Mouse (Mus musculus): ENCODE results near the gene Zfp853. TPM values are rescaled to one million over a fixed set of nuclear protein-coding genes. Genes with fewer than 3 reads are reported as not detected.

Gene Zfp853
- polyA plus RNA-seq, 1 experiment from 2014 or later = not detected

DNA sequence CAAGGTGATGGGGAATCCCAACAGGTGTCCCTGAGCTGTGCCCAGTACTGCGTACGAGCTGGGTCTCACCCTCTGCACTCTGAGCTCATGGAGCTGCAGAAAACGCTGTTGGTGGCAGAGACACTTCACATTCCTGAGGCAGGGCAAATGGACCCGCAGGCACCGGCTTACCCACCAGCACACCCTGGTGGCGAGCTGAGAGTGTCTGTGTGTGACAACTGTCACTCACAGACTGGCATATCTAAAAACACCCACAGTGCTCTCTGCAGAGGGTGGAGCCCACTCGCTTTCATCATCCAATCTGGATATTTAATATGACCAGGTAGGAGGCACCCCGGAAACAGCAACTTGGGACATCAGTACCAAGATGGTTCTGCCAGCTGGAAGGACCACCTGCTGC lies 7.9 kb upstream of the Zfp853 start:
- no peak overlapping the region for H3K9ac ChIP-seq (ENCODE audit: low read depth, low read length)
- 86% methylated on average over 8 of the region's 8 CpGs for WGBS
- H3K4me3 ChIP-seq (ENCODE audit: low read depth, low read length) = no peak overlapping the region
- H3K4me2 ChIP-seq = no peak overlapping the region
- DNase-seq (ENCODE audit: low spot score) = no peak
- no peaks in the 10 kb centered on the region for H3K27me3 ChIP-seq (replicated peaks; ENCODE audit: control insufficient read depth, insufficient read depth, low read length)
- H3K4me1 ChIP-seq (replicated peaks; ENCODE audit: control insufficient read depth, insufficient read depth, low read length) = no peaks in the 10 kb centered on the region; the same call in 1 of the 2 replicates
- H3K36me3 ChIP-seq (ENCODE audit: control insufficient read depth, insufficient read depth, low read length) = peaks cover 61% of the 10 kb centered on the region
- no peak; the same call in 1 of the 2 replicates for ATAC-seq (replicated peaks; ENCODE audit: low FRiP score)
- no peak overlapping the region for H3K27ac ChIP-seq (ENCODE audit: low read depth, low read length)
- no peaks in the 10 kb centered on the region for H3K9me3 ChIP-seq (ENCODE audit: control insufficient read depth, low read length)

DNA sequence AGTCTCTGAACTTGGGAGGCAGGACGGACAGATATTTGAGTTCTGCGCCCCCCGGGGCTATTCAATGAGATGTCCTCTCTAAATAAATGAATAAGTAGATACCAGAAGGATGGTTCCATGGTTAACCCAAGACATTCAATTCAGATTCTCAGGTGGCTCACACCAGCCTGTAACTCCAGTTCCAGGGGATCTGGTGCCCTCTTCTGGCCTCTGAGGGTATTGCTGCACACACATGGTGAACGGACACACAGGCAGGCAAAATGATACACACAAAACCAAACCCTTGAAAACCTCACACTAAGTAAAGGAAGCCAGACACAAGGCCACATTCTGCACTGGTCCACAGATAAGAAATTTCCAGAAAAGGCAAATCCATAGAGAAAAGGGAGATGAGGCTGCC lies 6.3 kb upstream of the Zfp853 start:
- H3K9ac ChIP-seq (ENCODE audit: low read depth, low read length) = no peak overlapping the region
- peaks cover 45% of the 10 kb centered on the region for H3K36me3 ChIP-seq (ENCODE audit: control insufficient read depth, insufficient read depth, low read length)
- H3K4me1 ChIP-seq (replicated peaks; ENCODE audit: control insufficient read depth, insufficient read depth, low read length) = no peaks in the 10 kb centered on the region; the same call in 1 of the 2 replicates
- no peak overlapping the region for H3K4me3 ChIP-seq (ENCODE audit: low read depth, low read length)
- 82% methylated on average over 4 of the region's 4 CpGs for WGBS
- 0 out of 2 replicates have a peak, but pooled peaks cover 3% of the 10 kb centered on the region for H3K9me3 ChIP-seq (ENCODE audit: control insufficient read depth, low read length)
- ATAC-seq (replicated peaks; ENCODE audit: low FRiP score) = no peak
- H3K27me3 ChIP-seq (replicated peaks; ENCODE audit: control insufficient read depth, insufficient read depth, low read length) = peaks cover 3% of the 10 kb centered on the region
- H3K4me2 ChIP-seq = no peak overlapping the region
- DNase-seq (ENCODE audit: low spot score) = no peak
- no peak overlapping the region for H3K27ac ChIP-seq (ENCODE audit: low read depth, low read length)

DNA sequence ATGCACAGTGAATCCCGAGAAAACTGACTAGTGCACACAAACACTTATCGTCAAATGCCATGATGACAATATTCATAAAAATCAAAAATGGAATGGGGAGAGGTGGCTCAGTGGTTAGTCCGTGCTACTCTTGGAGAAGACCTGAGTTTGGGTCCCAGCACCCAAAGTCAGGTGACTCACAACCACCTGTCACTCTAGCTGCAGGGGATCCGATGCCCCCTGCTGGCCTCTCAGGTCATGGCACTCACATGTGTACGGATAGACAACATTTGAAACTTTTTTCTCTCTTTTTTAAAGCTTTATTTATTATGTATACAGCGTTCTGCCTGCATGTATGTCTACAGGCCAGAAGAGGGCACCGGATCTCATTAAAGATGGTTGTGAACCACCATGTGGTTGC lies 5.0 kb upstream of the Zfp853 start:
- Histone ChIP-seq H3K9ac (ENCODE audit: low read depth, low read length) (no peak overlapping the region), H3K4me3 (ENCODE audit: low read depth, low read length) (no peak overlapping the region), H3K9me3 (ENCODE audit: control insufficient read depth, low read length) (0 out of 2 replicates have a peak, but pooled peaks cover 3% of the 10 kb centered on the region), H3K4me2 (no peak overlapping the region), H3K27ac (ENCODE audit: low read depth, low read length) (no peak overlapping the region), H3K4me1 (replicated peaks; ENCODE audit: control insufficient read depth, insufficient read depth, low read length) (peaks cover 3% of the 10 kb centered on the region; the same call in 1 of the 2 replicates), H3K36me3 (ENCODE audit: control insufficient read depth, insufficient read depth, low read length) (peaks cover 35% of the 10 kb centered on the region), H3K27me3 (replicated peaks; ENCODE audit: control insufficient read depth, insufficient read depth, low read length) (peaks cover 16% of the 10 kb centered on the region)
- DNase-seq (ENCODE audit: low spot score) (no peak), ATAC-seq (replicated peaks; ENCODE audit: low FRiP score) (no peak)
- WGBS = 89% methylated on average over 7 of the region's 7 CpGs

DNA sequence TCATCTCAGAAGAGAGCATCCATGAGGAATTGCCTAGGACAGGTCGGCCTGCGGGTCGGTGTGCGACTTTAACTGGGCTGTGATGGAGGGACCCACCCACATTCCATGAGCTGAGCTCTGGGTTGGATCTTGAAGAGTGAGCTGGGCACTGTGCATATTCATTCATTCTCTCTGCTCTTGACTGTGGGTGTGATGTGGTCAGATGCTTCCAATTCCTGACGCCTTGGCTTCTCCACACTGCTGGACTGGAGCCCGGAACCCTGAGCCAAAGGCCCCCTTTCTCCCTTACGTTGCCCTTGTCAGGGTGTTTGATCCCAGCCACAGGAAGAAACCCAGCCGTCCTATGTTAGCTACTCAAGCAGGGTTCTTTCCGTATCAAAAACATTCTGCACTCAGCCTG lies 4.6 kb upstream of the Zfp853 start:
- DNase-seq (ENCODE audit: low spot score) (no peak), ATAC-seq (replicated peaks; ENCODE audit: low FRiP score) (no peak)
- WGBS = 90% methylated on average over 9 of the region's 9 CpGs
- Histone ChIP-seq H3K27ac (ENCODE audit: low read depth, low read length) (no peak overlapping the region), H3K9me3 (ENCODE audit: control insufficient read depth, low read length) (0 out of 2 replicates have a peak, but pooled peaks cover 3% of the 10 kb centered on the region), H3K27me3 (replicated peaks; ENCODE audit: control insufficient read depth, insufficient read depth, low read length) (peaks cover 20% of the 10 kb centered on the region), H3K4me3 (ENCODE audit: low read depth, low read length) (no peak overlapping the region), H3K9ac (ENCODE audit: low read depth, low read length) (no peak overlapping the region), H3K36me3 (ENCODE audit: control insufficient read depth, insufficient read depth, low read length) (peaks cover 33% of the 10 kb centered on the region), H3K4me2 (no peak overlapping the region), H3K4me1 (replicated peaks; ENCODE audit: control insufficient read depth, insufficient read depth, low read length) (peaks cover 3% of the 10 kb centered on the region; the same call in 1 of the 2 replicates)

DNA sequence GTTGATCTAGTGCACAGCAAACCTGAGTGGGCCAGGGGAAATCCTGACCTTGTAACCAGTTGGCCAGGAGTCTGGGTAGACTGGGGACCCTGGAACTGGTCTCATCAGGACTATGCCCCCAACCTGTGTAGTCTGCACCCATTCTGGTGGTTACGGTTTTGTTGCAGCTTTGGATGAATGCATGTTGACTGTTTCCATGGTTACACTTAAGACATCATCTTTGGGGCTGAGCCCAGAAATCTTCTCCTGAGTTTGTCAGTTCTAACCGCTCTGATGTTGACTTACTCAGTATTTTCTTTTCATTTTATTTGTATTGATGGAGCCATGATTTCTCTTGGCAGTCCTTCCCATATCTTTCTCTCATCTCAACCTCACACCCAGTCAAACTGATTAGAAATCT lies 1.9 kb upstream of the Zfp853 start:
- 92% methylated on average over 2 of the region's 2 CpGs for WGBS
- ATAC-seq (replicated peaks; ENCODE audit: low FRiP score) = no peak
- H3K27me3 ChIP-seq (replicated peaks; ENCODE audit: control insufficient read depth, insufficient read depth, low read length) = peaks cover 44% of the 10 kb centered on the region

DNA sequence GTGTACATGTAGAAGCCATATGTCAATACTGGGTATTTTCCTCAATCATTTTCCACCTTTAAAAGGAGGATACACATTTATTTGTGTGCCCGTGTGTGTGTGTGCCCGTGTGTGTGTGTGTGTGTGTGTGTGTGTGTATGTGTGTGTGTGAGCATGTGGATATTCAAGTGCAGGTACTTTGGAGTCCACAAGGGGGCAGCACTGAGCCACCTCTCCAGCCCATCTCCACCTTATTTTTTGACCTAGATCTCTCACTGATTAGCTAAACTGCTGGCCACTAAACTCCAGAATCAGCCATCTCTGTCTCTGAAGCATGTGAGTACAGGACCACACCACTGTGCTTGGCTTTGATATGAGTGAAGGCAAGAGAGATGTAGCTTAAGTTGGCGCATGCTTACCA lies 1.4 kb upstream of the Zfp853 start:
- Histone ChIP-seq H3K27ac (ENCODE audit: low read depth, low read length) (no peak overlapping the region), H3K9me3 (ENCODE audit: control insufficient read depth, low read length) (0 out of 2 replicates have a peak, but pooled peaks cover 3% of the 10 kb centered on the region), H3K4me3 (ENCODE audit: low read depth, low read length) (no peak overlapping the region), H3K27me3 (replicated peaks; ENCODE audit: control insufficient read depth, insufficient read depth, low read length) (peaks cover 48% of the 10 kb centered on the region), H3K4me2 (no peak overlapping the region), H3K9ac (ENCODE audit: low read depth, low read length) (no peak overlapping the region), H3K4me1 (replicated peaks; ENCODE audit: control insufficient read depth, insufficient read depth, low read length) (peaks cover 6% of the 10 kb centered on the region; the same call in 1 of the 2 replicates), H3K36me3 (ENCODE audit: control insufficient read depth, insufficient read depth, low read length) (peaks cover 6% of the 10 kb centered on the region)
- ATAC-seq (replicated peaks; ENCODE audit: low FRiP score) (no peak), DNase-seq (ENCODE audit: low spot score) (no peak)
- 87% methylated on average over 3 of the region's 3 CpGs for WGBS

More for the DNA sequence above, 1.9 kb upstream of the Zfp853 start:
- 0 out of 2 replicates have a peak, but pooled peaks cover 3% of the 10 kb centered on the region for H3K9me3 ChIP-seq (ENCODE audit: control insufficient read depth, low read length)
- no peak overlapping the region for H3K27ac ChIP-seq (ENCODE audit: low read depth, low read length)
- H3K4me1 ChIP-seq (replicated peaks; ENCODE audit: control insufficient read depth, insufficient read depth, low read length) = peaks cover 6% of the 10 kb centered on the region; the same call in 1 of the 2 replicates
- no peak overlapping the region for H3K9ac ChIP-seq (ENCODE audit: low read depth, low read length)
- H3K4me3 ChIP-seq (ENCODE audit: low read depth, low read length) = no peak overlapping the region
- peaks cover 10% of the 10 kb centered on the region for H3K36me3 ChIP-seq (ENCODE audit: control insufficient read depth, insufficient read depth, low read length)
- DNase-seq (ENCODE audit: low spot score) = no peak
- H3K4me2 ChIP-seq = no peak overlapping the region

DNA sequence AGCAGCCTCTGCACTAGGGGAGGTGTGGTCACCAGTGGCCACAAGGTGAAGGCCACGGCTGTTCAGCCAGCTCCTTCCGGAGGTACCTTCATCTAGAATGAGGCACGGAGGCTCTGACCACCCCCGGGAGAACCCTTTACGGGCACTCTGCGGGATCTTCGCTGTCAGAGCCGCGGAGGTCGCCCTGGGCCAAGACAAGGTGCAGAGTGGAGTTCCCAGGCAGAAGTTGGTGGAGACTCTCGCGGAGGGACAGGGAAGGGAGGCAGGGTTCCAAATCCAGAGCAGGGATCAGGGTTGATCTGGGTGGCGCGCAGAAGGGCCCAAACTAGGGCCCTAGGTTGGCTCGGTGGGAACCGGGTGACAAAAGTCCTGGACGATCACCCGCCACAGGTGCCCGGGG lies 544 bp downstream of the Zfp853 start:
- Histone ChIP-seq H3K4me2 (peak overlapping the region; percentile 58), H3K9me3 (ENCODE audit: control insufficient read depth, low read length) (0 out of 2 replicates have a peak, but pooled peaks cover 3% of the 10 kb centered on the region), H3K4me1 (replicated peaks; ENCODE audit: control insufficient read depth, insufficient read depth, low read length) (peaks cover 6% of the 10 kb centered on the region; the same call in 1 of the 2 replicates), H3K36me3 (ENCODE audit: control insufficient read depth, insufficient read depth, low read length) (no peaks in the 10 kb centered on the region), H3K9ac (ENCODE audit: low read depth, low read length) (peak overlapping the region; percentile 27; the same call in 1 of the 2 replicates), H3K4me3 (ENCODE audit: low read depth, low read length) (peak overlapping the region; percentile 38), H3K27me3 (replicated peaks; ENCODE audit: control insufficient read depth, insufficient read depth, low read length) (peaks cover 68% of the 10 kb centered on the region), H3K27ac (ENCODE audit: low read depth, low read length) (no peak overlapping the region)
- WGBS = under 1% methylated on average over 19 of the region's 19 CpGs
- ATAC-seq (replicated peaks; ENCODE audit: low FRiP score) (no peak), DNase-seq (ENCODE audit: low spot score) (no peak)

DNA sequence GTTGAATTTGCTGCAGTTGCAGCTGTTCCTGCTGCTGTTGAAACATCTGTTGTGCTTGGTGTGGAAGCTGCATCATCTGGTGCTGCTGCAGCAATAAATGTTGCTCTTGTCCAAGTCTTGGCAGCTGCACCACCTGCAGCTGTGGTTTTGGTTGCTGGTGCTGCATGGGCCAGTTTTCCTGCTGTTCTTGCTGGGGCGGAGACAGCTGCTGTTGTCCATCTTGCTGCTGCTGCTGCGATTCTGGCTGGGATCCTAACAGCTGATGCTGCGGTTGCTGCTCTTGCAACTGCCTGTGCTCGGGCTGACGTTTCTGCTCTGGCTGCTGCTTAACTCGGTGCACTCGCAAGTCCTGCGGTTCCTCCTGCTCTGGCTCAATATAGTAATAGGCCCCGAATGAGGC lies 4.1 kb downstream of the Zfp853 start:
- no peak overlapping the region for H3K4me3 ChIP-seq (ENCODE audit: low read depth, low read length)
- H3K27ac ChIP-seq (ENCODE audit: low read depth, low read length) = no peak overlapping the region
- H3K4me2 ChIP-seq = no peak overlapping the region

DNA sequence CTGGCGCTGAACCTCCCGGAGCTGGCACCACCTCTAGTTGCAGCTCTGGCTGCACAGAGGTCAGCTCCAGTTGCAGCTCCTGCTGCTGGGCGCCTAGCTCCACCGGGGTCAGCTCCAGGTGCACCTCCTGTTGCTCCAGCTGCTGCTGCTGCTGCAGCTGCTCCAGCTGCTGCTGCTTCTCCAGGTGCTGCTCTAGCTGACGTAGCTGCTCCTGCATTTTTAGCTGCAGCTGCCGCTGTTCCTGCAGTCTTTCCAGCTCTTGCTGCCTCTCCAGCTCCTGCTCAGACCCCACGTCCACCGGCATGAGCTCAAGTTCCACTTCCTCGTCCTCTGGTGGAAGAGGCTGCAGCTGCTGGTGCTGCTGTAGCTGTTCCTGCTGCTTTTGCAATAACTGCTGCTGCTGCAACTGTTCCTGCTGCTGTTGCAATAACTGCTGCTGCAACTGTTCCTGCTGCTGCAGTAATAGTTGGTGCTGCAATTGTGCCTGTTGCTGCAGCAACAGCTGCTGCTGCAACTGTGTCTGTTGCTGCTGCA lies 5.0 kb downstream of the Zfp853 start:
- 13% methylated on average over 9 of the region's 9 CpGs for WGBS
- peak overlapping the region; percentile 53 for H3K4me2 ChIP-seq
- no peak overlapping the region for H3K27ac ChIP-seq (ENCODE audit: low read depth, low read length)
- DNase-seq (ENCODE audit: low spot score) (no peak), ATAC-seq (replicated peaks; ENCODE audit: low FRiP score) (no peak)
- no peaks in the 10 kb centered on the region for H3K36me3 ChIP-seq (ENCODE audit: control insufficient read depth, insufficient read depth, low read length)
- peak overlapping the region; percentile 28; the same call in 1 of the 2 replicates for H3K4me3 ChIP-seq (ENCODE audit: low read depth, low read length)
- H3K27me3 ChIP-seq (replicated peaks; ENCODE audit: control insufficient read depth, insufficient read depth, low read length) = peaks cover 83% of the 10 kb centered on the region
- peaks cover 2% of the 10 kb centered on the region; the same call in 1 of the 2 replicates for H3K4me1 ChIP-seq (replicated peaks; ENCODE audit: control insufficient read depth, insufficient read depth, low read length)
- H3K9ac ChIP-seq (ENCODE audit: low read depth, low read length) = no peak overlapping the region
- H3K9me3 ChIP-seq (ENCODE audit: control insufficient read depth, low read length) = no peaks in the 10 kb centered on the region

More for the DNA sequence above, 4.1 kb downstream of the Zfp853 start:
- ATAC-seq (replicated peaks; ENCODE audit: low FRiP score) = no peak
- Histone ChIP-seq H3K9ac (ENCODE audit: low read depth, low read length) (no peak overlapping the region), H3K4me1 (replicated peaks; ENCODE audit: control insufficient read depth, insufficient read depth, low read length) (peaks cover 6% of the 10 kb centered on the region; the same call in 1 of the 2 replicates), H3K27me3 (replicated peaks; ENCODE audit: control insufficient read depth, insufficient read depth, low read length) (peaks cover 91% of the 10 kb centered on the region), H3K36me3 (ENCODE audit: control insufficient read depth, insufficient read depth, low read length) (no peaks in the 10 kb centered on the region), H3K9me3 (ENCODE audit: control insufficient read depth, low read length) (no peaks in the 10 kb centered on the region)
- DNase-seq (ENCODE audit: low spot score) = no peak
- WGBS = 68% methylated on average over 9 of the region's 9 CpGs
